ENCODE assay signal across 9 mouse cellular contexts in the genomic region with DNA sequence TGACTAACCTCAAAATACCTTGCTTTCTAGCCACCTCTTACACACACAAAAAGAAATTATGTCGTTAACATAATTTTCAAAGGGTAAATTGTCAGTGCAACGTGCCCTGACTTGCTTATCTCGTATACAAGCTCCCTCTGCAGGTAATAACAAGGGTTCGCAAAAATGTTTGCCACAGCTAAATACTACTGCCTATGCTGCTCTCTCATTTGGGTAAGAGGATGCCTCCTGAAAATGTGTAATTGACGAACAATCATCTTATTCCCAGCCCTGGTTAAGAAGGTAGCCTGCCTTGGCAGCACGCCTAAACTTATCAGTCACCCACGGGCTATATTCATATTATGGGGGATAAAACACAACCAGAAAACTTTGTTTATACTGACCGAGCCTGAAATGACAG. TPM values are rescaled to one million over a fixed set of nuclear protein-coding genes. Genes with fewer than 3 reads are reported as not detected.
DNase-seq lines count a peak whose midpoint lies in the region; ATAC-seq and TF ChIP-seq lines count a peak whose summit lies in the region.
"Had no signal": no experiment of that assay in that cellular context is flagged by ENCODE, and none has a peak within 500 bp of the region (broad histone marks: within the 10 kb centered on the region; RNA-seq: fewer than 3 reads in every experiment).

No protein-coding gene starts in this region.

- 26% methylated on average over 8 of the region's 8 CpGs for WGBS in forebrain, postnatal 0 days

- ATAC-seq in frontal cortex, adult (ENCODE audit: low TSS enrichment) = peak; percentile 73
- peak; percentile 46; the same call in 1 of the 2 replicates for ATAC-seq in forebrain, postnatal 0 days

- no peaks in the 10 kb centered on the region for H3K9me3 ChIP-seq in forebrain, postnatal 0 days (ENCODE audit: low read length)

- no peaks in the 10 kb centered on the region for H3K27me3 ChIP-seq in forebrain, postnatal 0 days (ENCODE audit: insufficient read depth, low read length)

- no peaks in the 10 kb centered on the region for H3K36me3 ChIP-seq in forebrain, postnatal 0 days (ENCODE audit: insufficient read depth)

- intact Hi-C loops in left cerebral cortex, adult 2 months (cut with DNase I) = no loop called here

- peaks cover 3% of the 10 kb centered on the region; the same call in 1 of the 2 replicates for H3K4me1 ChIP-seq in forebrain, postnatal 0 days (ENCODE audit: insufficient read depth)

- no peak for DNase-seq in frontal cortex, postnatal 10 days (ENCODE audit: low spot score in 2 of 2)
- DNase-seq in left cerebral cortex, adult 2 months (ENCODE audit: extremely low spot score in 1 of 2, low spot score in 2 of 2) = no peak
- no peak for DNase-seq in left cerebral cortex, adult 18-20 months (ENCODE audit: low spot score in 2 of 2)
- peak; percentile 24 for DNase-seq in MN1 (ENCODE audit: low spot score)
- DNase-seq in forebrain, postnatal 0 days = peak; percentile 77
- no peak for DNase-seq in layer of hippocampus, postnatal 10 days (ENCODE audit: low spot score in 2 of 2)
- no peak for DNase-seq in embryo, embryonic 10 days (ENCODE audit: low spot score)
- DNase-seq: kidney, adult 2 months had no signal

- peak; percentile 47 for TF ChIP-seq CTCF in left cerebral cortex, adult 2 months (IDR thresholded peaks at IDR 0.05)
- peak; percentile 72 for TF ChIP-seq CTCF in forebrain, postnatal 0 days (IDR thresholded peaks at IDR 0.05; ENCODE audit: low read depth)

- H3K27ac ChIP-seq in left cerebral cortex, adult 2 months = no peak overlapping the region
- H3K27ac ChIP-seq in forebrain, postnatal 0 days (ENCODE audit: low read depth, low read length) = no peak overlapping the region

- H3K4me2 ChIP-seq in forebrain, postnatal 0 days (ENCODE audit: low read depth) = peak overlapping the region; percentile 61

- peak overlapping the region; percentile 51; the same call in 1 of the 2 replicates for H3K4me3 ChIP-seq in left cerebral cortex, adult 2 months
- H3K4me3 ChIP-seq in forebrain, postnatal 0 days (ENCODE audit: low read depth, low read length) = peak overlapping the region; percentile 36; the same call in 1 of the 2 replicates

- no peak overlapping the region for H3K9ac ChIP-seq in forebrain, postnatal 0 days

RNA-seq across cellular contexts. Expression of a gene that starts 11.8 kb away (rescaled TPM):
- total RNA-seq in left cerebral cortex, adult 2 months (2021) = 100 to 1,000 TPM; 122 to 126 TPM
- 100 to 1,000 TPM; 103 to 109 TPM for total RNA-seq in left cerebral cortex, adult 18-20 months (2021)
- total RNA-seq in forebrain, postnatal 0 days (2014; rRNA removed) = 100 and 116 TPM in 2 replicates
- 66.3 and 73.6 TPM in 2 replicates for polyA plus RNA-seq in forebrain, postnatal 0 days (2015; fragmentation: Nextera tagmentation; extraction: Ambion mirVana)
- 100 to 1,000 TPM in 1 of 2 experiments, 10 to 100 TPM in 1; 92.4 to 107 TPM for total RNA-seq in layer of hippocampus, postnatal 10 days (2021)

Comparison
In these comparisons a context has a peak if more than half of its experiments do, and no peak if none do; other contexts are left out.
1. DNase-seq: peak in MN1 (single experiment) and forebrain, postnatal 0 days (single experiment); none in frontal cortex, postnatal 10 days (0 of 2), left cerebral cortex, adult 2 months (0 of 2), left cerebral cortex, adult 18-20 months (0 of 2), layer of hippocampus, postnatal 10 days (0 of 2) and embryo, embryonic 10 days (single experiment).